Mouse (Mus musculus) midbrain, embryonic 12.5 days (tissue): Measurements from ENCODE around the gene Ndufc2. TPM values are rescaled to one million over a fixed set of nuclear protein-coding genes. Genes with fewer than 3 reads are reported as not detected.

Experiments
- polyA plus RNA-seq: library from polyadenylated mRNA; unstranded; fragments of >200 nt; fragmentation: Nextera tagmentation; extraction: Ambion mirVana; gene quantifications from 2 replicates; pipeline ENCODE4 v1.2.1, GENCODE M21; 2016

Gene Ndufc2
- polyA plus RNA-seq, 1 experiment from 2014 or later: 344 TPM

Other genes starting within 250 kb of the Ndufc2 start
- gene Usp35, start 68.0 kb upstream of the Ndufc2 start, polyA plus RNA-seq: 3.2 and 4.1 TPM in 2 replicates
- 5.1 and 7.1 TPM in 2 replicates for gene Kctd21, start 67.7 kb upstream of the Ndufc2 start, polyA plus RNA-seq
- gene Alg8, start 28.4 kb upstream of the Ndufc2 start, polyA plus RNA-seq: 29.8 and 31.1 TPM in 2 replicates
- gene Thrsp, start 17.7 kb downstream of the Ndufc2 start, polyA plus RNA-seq: 0.37 and 0.65 TPM in 2 replicates
- 0.96 and 1.4 TPM in 2 replicates for gene Kctd14, start 51.3 kb downstream of the Ndufc2 start, polyA plus RNA-seq
- gene Ints4, start 81.0 kb downstream of the Ndufc2 start, polyA plus RNA-seq: 50.1 and 53.3 TPM in 2 replicates
- gene Aamdc, start 179.5 kb downstream of the Ndufc2 start, polyA plus RNA-seq: 33.4 and 35.3 TPM in 2 replicates
- gene Rsf1, start 179.9 kb downstream of the Ndufc2 start, polyA plus RNA-seq: 31.6 and 33.2 TPM in 2 replicates